Mouse (Mus musculus): ENCODE measurements at regions not wholly inside any gene's neighbourhood (a gene's known extent, or its start where the extent isn't known, plus 50 kb on each side); places are given as distances from the start of the nearest gene placed in this dataset.

GRCm38 (mm10) chr1:35428126-35428840, 578.5 kb downstream of the Plekhb2 start:
- DNase-seq (ENCODE audit: low spot score in 2 of 2) = no peak

DNA sequence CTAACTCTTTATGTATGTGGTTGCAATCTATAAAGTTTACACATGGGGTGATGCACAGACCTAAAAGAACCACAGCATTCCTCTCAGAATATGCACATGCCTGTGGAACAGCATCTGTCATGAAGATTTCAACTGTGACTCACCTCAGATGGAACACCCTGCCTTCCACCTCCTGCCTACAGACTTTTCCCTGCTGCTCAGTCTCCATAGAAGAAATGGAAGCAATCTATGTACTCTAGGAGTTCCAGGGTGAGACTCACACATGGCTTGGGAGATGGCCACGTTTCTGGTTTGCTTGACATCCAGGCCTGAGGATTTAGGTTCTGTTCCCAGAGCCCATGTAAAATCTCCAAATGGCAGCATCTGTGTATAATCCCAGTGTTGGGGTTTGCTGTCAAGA, 579.7 kb downstream of the Plekhb2 start:
- no peak for DNase-seq (ENCODE audit: low spot score in 2 of 2)

DNA sequence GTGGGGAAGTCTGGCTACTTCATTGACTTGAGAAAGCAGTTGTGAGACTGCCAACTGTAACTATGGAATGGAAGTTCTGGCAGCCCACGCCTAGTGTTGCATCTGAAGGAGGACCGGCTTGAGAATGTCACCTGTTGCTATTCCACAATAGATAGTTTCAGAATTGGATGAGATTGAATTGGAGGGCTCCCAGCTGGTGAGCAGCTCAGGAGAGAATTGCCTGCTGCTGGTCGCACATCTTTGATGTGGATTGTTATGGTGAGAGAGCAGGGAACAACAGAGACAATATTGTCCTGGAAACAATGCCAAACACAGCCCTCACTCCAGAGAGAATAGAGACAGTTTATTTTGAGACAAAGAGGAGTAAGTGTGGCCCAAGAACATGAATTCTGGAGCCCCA, 585.9 kb downstream of the Plekhb2 start:
- no peak for DNase-seq (ENCODE audit: low spot score in 2 of 2)

- no peak for DNase-seq (ENCODE audit: low spot score in 2 of 2)
Measured at GRCm38 (mm10) chr1:35447345-35447744, 597.6 kb downstream of the Plekhb2 start.

GRCm38 (mm10) chr1:35452441-35453107, 602.8 kb downstream of the Plekhb2 start:
- no peak for DNase-seq (ENCODE audit: low spot score in 2 of 2)

DNA sequence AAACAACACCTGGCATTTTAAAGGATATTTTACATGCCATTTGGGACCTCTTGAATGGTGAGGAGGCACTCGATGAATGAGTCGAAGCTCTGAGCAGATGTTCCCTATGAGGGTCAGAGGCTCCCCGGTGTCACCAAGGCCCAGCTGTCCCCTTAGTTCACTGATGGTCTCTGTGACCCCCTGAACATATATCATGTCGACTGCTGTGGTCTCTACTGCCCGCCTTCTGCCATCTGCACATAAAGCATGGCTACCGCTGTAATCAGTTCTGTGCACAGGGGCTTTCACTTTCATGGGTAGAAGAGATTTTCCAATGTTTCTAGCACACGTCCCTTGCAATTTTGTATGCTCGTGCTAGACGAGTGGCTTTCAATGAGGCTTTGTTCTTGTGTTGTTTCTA, 607.8 kb downstream of the Plekhb2 start:
- no peak for DNase-seq (ENCODE audit: low spot score in 2 of 2)

GRCm38 (mm10) chr1:35465081-35465480, 603.1 kb upstream of the Hs6st1 start:
- DNase-seq (ENCODE audit: low spot score in 2 of 2) = no peak

DNA sequence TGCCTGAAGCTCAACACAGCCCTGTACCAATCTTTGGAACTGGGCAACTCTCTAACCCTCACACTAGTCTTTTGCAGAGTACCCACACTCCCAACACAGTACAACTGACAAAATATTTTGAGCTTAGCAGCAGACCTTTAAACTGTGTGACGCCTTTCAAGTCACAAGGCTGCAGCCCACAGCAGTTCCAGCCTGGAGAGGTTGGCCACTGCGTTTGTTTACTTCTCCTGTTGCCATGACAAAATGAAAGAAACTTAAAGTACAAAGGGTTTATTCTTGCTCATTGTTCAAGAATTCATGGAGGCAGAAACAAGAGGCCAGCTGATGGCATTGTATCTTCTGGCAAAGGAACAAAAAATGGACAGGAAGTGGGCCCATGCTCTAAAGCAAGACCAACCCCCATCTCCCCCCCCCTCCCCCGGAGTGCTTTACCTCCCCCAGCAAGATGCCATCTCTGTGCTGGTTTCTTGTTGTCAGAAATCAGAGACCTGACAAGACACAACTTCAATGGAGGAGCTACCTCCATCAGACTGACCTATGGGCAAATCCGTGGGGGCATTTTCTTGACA, 598.9 kb upstream of the Hs6st1 start:
- no peak for DNase-seq (ENCODE audit: low spot score in 2 of 2)

GRCm38 (mm10) chr1:35478262-35478661, 589.9 kb upstream of the Hs6st1 start:
- no peak for DNase-seq (ENCODE audit: low spot score in 2 of 2)

- DNase-seq (ENCODE audit: low spot score in 2 of 2) = no peak
Measured at GRCm38 (mm10) chr1:35495963-35496362, 572.2 kb upstream of the Hs6st1 start.

- DNase-seq (ENCODE audit: low spot score in 2 of 2) = no peak
Measured at GRCm38 (mm10) chr1:35522951-35523350, 545.2 kb upstream of the Hs6st1 start.

- DNase-seq (ENCODE audit: low spot score in 2 of 2) = no peak
Measured at GRCm38 (mm10) chr1:35523790-35524362, 544.3 kb upstream of the Hs6st1 start.

DNA sequence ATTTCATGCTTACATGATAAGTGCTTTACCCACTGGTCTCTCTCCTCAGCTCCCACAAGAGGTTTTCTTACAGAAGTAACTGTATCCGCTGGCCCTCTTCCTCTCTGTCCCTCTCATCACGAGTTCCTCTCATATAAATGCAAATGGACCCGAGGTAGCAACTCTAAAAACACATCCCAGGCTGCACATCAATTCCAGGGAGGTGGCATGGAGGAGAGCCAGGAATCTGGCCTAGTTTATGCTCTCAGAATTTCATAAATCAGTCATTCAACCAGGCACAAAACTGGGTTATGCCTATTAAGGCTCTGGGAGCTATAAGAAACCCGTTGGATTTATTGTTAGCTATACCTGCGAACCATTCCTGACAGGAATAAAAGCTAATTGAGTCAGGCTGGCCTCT, 543.4 kb upstream of the Hs6st1 start:
- DNase-seq (ENCODE audit: low spot score in 2 of 2) = no peak

DNA sequence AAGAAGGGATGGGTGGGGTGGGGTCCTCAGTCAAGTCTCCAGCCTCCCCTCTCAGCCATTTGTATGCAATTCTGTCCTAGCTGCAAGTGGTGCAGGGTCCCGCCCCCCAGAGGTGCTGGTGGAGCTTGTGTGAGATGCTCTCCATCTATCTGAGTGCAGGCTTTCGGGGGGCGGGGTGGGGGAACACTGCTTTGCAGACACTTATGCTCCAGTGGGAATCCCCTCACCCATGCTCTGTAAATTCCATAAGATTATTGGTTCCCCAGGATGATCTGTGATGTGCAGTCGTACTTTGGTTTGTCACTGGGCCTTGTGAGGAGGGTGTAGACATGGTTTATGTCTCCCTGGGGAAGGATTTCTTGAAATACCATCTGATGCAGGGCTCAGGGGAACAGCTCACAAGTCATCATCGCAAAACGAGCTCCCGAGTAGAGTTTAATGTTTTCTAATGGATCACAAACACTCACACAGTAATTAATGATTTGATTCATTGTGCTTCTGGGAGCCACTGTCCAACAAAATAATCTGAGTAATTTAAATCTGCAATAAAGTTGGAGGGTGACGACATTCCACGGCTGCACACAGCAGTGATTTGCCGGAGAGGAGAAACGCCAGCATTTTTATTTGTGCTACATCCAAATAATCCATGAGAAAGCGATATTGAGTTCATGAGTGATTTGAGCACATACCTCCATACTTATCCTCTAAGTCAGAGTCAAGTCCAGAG, 540.3 kb upstream of the Hs6st1 start:
- DNase-seq (ENCODE audit: low spot score in 2 of 2) = no peak

- DNase-seq (ENCODE audit: low spot score in 2 of 2) = no peak
Measured at GRCm38 (mm10) chr1:35535470-35535869, 532.7 kb upstream of the Hs6st1 start.

GRCm38 (mm10) chr1:35536276-35536675, 531.9 kb upstream of the Hs6st1 start:
- no peak for DNase-seq (ENCODE audit: low spot score in 2 of 2)

DNA sequence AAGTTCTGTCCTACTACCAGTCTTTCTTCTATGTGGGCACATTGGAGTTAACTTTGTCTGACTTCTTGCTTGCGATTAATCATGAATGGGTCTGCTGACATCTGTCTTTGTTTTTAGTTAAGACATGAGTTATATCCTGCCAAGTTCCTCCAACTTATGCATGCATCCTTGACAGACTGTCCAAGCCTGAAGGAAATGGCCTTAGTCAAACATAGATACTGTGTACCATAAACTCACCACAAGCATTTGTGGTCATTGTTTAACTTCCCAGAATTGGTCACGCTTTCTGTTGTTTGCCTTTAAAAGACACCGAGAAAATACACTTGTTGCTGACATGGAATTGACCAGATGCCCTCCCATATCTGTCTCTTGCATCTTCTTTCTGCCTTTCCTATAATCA, 519.4 kb upstream of the Hs6st1 start:
- no peak for DNase-seq (ENCODE audit: low spot score in 2 of 2)

DNA sequence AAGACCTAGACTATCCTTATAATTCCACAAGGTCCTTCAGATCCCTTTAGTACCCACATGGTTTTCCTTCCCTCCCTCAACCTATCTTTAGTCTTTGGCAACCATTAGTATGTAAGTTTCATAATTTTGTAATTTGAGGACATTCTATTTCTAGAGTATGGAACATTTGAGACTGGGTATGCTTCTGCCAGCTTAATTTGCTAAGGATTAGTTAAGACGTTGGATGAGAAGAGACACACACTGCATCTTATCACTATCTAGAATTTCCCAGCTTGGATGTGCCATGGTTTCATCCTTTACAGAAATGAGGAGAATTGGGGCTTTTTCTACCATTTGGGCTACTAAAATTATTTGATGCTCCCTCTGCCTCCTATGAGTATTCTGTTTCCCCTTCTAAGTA, 516.7 kb upstream of the Hs6st1 start:
- DNase-seq (ENCODE audit: low spot score in 2 of 2) = no peak

DNA sequence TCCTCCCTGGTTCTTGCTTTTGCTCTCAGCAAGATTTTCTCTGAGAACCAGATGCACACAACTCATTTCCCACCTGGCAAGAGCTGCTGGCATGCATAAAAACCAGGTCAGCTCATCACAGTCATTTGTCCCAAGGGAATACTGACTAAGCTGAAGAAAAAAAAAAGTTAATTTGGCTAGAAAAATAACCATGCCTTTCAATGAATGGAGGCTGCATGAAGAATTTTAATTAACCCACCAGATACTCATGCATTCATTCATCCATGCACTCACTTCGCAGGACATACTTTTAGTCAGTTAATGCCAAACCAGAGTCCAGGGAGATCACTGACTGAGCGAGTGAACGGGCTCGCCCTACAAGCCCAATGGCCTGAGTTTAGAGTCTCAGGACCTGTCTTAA, 505.4 kb upstream of the Hs6st1 start:
- DNase-seq (ENCODE audit: low spot score in 2 of 2) = no peak

- no peak for DNase-seq (ENCODE audit: low spot score in 2 of 2)
Measured at GRCm38 (mm10) chr1:35575203-35575602, 493.0 kb upstream of the Hs6st1 start.

GRCm38 (mm10) chr1:35579392-35579791, 488.8 kb upstream of the Hs6st1 start:
- DNase-seq (ENCODE audit: low spot score in 2 of 2) = no peak

DNA sequence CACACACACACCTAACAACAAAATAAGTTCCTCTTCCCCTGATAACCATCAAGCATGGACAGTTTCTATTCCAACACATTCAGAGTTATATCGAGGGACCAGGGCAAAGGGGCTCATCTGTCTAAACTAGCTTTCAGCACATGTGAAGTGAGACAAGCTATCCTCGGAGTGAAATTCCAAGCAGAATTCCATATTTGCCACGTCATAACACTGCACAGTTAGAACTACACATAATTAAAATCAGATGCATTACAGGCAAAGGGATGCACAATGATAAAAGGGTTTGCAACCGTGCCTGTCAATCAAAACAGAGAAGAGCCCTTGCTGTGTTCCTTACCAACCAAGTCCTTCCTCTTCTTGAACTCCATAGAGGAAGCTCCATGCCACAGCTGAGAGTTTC, 488.2 kb upstream of the Hs6st1 start:
- no peak for DNase-seq (ENCODE audit: low spot score in 2 of 2)
